Mouse (Mus musculus) G1E (cell line): ENCODE results near the gene Syt8. TPM values are rescaled to one million over a fixed set of nuclear protein-coding genes. Genes with fewer than 3 reads are reported as not detected.

Source experiments
- ATAC-seq: 2 replicates; pipeline ENCODE4 v1.8.0; 2016; ENCODE audit warnings: mild to moderate bottlenecking; ENCODE audit not compliant: insufficient number of reproducible peaks, poor library complexity, low FRiP score, severe bottlenecking; ENCODE audit errors: extremely low read depth
- DNase-seq: peaks from one replicate; pipeline ENCODE4 v3.0.0; 2012; ENCODE audit warnings: low spot score
- H3K27me3 ChIP-seq: 2 replicates; pipeline ENCODE4 v1.6.1; 2012; ENCODE audit warnings: mild to moderate bottlenecking, low read length, inconsistent platforms; ENCODE audit not compliant: insufficient read depth
- H3K36me3 ChIP-seq: replicated peaks from 2 replicates; pipeline ENCODE3; 2012; ENCODE audit warnings: mild to moderate bottlenecking, inconsistent platforms
- H3K4me1 ChIP-seq: 2 replicates; pipeline ENCODE4 v1.6.1; 2012; ENCODE audit warnings: low read depth, low read length, inconsistent platforms, mixed read lengths; ENCODE audit not compliant: insufficient read depth
- H3K4me3 ChIP-seq: 2 replicates; pipeline ENCODE4 v1.5.1; 2012; ENCODE audit warnings: low read depth, mild to moderate bottlenecking, inconsistent platforms, low read length, moderate library complexity, mixed read lengths
- H3K9me3 ChIP-seq: replicated peaks from 2 replicates; pipeline ENCODE4 v1.6.1; 2012; ENCODE audit warnings: inconsistent platforms
- CTCF ChIP-seq: IDR thresholded peaks from 2 replicates; pipeline ENCODE4 v1.5.1; 2012; ENCODE audit warnings: low read depth, low read length, inconsistent platforms, mixed read lengths
- GATA1 ChIP-seq: IDR thresholded peaks from 2 replicates; pipeline ENCODE4 v1.6.1; 2012; ENCODE audit warnings: borderline replicate concordance, low read length, inconsistent platforms, mixed read lengths
- GATA2 ChIP-seq: IDR thresholded peaks from 2 replicates; pipeline ENCODE4 v1.6.1; 2012; ENCODE audit warnings: low read depth, low read length, inconsistent platforms, borderline replicate concordance
- POLR2AphosphoS5 ChIP-seq: IDR thresholded peaks from 2 replicates; pipeline ENCODE4 v1.6.1; 2012; ENCODE audit warnings: low read depth, low read length, inconsistent platforms; ENCODE audit not compliant: insufficient replicate concordance
- TAL1 ChIP-seq: conservative IDR thresholded peaks from 2 replicates; pipeline ENCODE4 v1.6.1; 2012; ENCODE audit warnings: low read depth, low read length, inconsistent platforms, mixed read lengths
- polyA plus RNA-seq: library from polyadenylated mRNA; stranded (reverse); fragments of >175 nt; gene quantifications from 2 replicates; pipeline ENCODE4 v1.2.3, GENCODE M21; 2012
- total RNA-seq, 2 experiments: library from RNA; stranded (forward) in 1 of 2; stranded (reverse) in 1 of 2; fragments of 200-1000 nt in 1 of 2; fragments of >200 nt in 1 of 2; fragmentation: Nextera tagmentation in 1 of 2; gene quantifications; 2 replicates each; pipeline ENCODE4 v1.2.3; 2014 to 2017

Syt8 gene
- total RNA-seq (2014; fragmentation: Nextera tagmentation): not detected in 2 replicates
- 2.1 and 3.5 TPM in 2 replicates for total RNA-seq (2017)
- polyA plus RNA-seq: not detected in 2 replicates

DNA sequence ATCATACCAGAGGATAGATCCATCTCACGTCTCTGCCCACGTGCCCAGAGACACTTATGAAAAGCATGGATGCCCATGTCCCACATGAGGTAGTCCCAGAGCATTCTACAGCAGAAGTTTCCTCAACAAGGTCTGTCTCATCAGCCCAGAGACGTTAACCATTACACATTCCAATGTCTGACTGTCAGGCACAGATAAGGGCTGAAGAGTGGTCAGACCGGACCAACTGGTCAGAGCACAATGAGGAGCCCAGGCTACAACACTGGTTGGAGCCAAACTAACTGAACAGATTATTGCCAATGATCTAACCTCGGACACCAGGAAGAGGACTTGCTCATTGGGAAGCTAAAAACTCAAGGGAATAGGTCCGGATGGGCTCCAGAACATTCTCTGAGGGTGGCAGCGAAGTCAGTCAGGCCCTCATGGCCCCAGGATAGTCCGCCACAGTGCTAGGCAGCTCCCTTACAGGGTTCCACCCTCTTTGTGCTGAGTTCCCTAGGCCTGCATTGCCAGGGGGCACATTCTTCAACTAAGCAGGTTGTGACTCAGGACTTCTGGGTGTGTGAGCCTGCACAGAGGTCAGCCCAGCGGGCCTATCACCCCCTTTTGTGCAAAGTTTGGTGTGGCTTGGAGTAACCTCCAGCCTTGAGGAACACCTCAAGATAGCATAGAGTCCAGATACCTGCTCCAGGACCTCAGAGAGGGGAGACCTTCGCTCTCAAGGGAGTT is at the start of gene Syt8:
Gene Syt8 (plus strand): TSS at position 714 of the 729 bp plus-strand sequence.
- TF ChIP-seq TAL1: no peak
- Histone ChIP-seq H3K36me3 (no peaks in the 10 kb centered on the region), H3K27me3 (peaks cover 67% of the 10 kb centered on the region), H3K9me3 (no peaks in the 10 kb centered on the region), H3K4me1 (peaks cover 35% of the 10 kb centered on the region), H3K4me3 (no peak within 1 kb of the TSS)
- no peak for DNase-seq
- no peak for ATAC-seq

DNA sequence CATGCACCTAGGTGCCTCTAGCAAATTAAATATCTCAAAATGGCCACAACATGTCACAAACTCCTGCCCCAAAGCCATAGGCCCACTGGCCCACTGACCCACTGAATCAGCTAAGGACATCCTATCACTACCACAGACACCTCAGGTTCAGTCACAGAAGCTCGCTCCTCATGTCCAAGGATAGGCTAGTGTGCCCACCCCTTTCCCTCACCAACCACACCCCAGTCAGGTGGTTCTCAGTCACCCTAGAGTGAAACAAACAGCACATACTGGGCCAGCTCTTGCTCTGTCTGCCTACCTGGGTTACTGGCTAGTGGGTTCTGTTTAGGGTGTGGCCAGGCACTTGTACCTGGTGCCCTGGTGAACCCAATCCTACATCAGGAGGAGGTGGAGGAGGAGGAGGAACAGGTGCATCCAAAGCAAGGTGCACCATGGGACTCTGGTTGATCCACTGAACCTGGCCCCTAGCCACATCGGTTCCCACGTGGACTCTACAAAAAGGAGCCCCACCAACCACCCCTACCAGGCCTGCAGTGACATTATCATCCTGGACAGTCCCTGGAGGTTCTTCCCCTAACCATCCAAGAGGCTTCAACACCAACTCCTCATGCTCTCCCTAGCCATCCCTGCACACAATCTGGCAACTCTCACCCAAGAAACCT is 48.8 kb upstream of the Syt8 start:
- no peaks in the 10 kb centered on the region for H3K9me3 ChIP-seq
- H3K27me3 ChIP-seq: no peaks in the 10 kb centered on the region
- peak overlapping the region; percentile 81 for H3K4me3 ChIP-seq
- peaks cover 93% of the 10 kb centered on the region for H3K4me1 ChIP-seq
- no peak for DNase-seq
- TF ChIP-seq GATA1 (no peak), POLR2AphosphoS5 (no peak), TAL1 (no peak), CTCF (no peak), GATA2 (no peak)
- H3K36me3 ChIP-seq: peaks cover 60% of the 10 kb centered on the region
- ATAC-seq: no peak

DNA sequence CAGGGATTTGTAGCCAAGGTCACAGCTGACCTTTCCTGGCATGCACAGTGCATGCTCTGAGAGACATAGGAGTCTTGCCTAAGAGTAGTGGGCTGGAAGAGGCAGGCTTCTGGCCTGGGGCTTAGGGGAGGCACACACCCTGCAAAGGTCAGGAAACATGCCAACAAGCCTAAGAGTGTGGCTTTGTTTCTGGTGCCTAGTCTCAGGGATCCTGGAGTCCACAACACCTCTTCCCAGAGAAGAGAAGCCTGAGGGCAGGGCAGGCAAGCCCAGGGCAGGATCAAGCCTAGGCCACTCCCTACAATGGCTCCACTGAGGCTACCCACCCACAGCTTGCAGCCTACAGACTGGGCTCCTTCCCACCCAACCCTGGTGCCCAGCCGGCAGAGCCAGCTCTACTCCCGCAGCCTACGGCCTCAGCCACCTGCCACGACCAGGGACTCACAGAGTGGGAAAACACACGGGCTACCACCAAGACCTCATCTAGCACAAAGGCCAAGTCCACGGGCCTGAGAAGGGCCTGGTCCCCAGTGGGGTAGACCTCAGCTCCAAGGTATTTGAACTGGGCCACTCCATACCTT is 47.9 kb upstream of the Syt8 start:
- Histone ChIP-seq H3K4me3 (peak overlapping the region; percentile 81), H3K36me3 (peaks cover 52% of the 10 kb centered on the region), H3K27me3 (no peaks in the 10 kb centered on the region), H3K9me3 (no peaks in the 10 kb centered on the region), H3K4me1 (peaks cover 92% of the 10 kb centered on the region)
- no peak for ATAC-seq
- TF ChIP-seq GATA2 (no peak), GATA1 (no peak), POLR2AphosphoS5 (no peak), TAL1 (no peak), CTCF (no peak)
- DNase-seq: peak; percentile 45

DNA sequence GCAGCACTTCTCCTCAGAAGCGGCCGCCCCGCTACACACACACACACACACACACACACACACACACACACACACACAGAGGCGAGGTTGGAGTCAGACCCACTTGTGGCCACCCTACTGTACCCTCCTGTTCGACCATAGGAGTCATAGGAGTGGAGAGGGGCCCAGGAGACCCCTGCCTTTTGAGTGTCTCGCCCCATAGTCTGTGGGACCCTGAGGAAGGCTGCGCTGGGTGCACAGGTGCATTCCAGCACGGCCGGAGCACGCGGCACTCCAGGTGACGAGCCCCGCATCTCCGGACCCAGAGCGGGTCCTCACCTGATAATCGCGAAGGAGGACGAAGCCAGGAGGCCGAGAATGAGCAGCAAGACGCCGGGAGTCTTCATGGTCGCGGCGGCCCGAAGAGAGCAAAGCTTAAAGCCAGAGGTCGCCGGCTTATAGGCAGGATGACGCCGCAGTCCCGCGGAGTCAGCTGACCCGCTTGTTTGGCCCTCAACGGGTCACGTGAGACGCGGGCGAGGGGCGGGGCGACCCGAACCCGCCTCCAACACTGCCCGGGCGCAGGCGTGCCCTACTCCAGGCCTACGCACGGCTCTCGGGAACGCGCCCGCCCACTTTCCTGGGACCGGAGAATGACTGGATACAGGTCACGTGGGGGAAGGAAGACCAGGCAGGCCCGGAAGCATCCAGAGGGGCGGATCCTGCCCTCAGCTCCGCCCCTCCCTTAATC is 47.1 kb upstream of the Syt8 start, which contains the start of gene Ctsd:
Gene Ctsd (minus strand): TSS at position 620 of the 730 bp plus-strand sequence.
- TF ChIP-seq GATA1 (no peak), GATA2 (no peak), POLR2AphosphoS5 (no peak), TAL1 (no peak), CTCF (no peak)
- H3K9me3 ChIP-seq: no peaks in the 10 kb centered on the region
- peaks cover 43% of the 10 kb centered on the region for H3K36me3 ChIP-seq
- no peaks in the 10 kb centered on the region for H3K27me3 ChIP-seq
- peak within 1 kb of the TSS; percentile 81 for H3K4me3 ChIP-seq
- peaks cover 92% of the 10 kb centered on the region for H3K4me1 ChIP-seq
- peak; percentile 89 for ATAC-seq
- DNase-seq: peak; percentile 90

DNA sequence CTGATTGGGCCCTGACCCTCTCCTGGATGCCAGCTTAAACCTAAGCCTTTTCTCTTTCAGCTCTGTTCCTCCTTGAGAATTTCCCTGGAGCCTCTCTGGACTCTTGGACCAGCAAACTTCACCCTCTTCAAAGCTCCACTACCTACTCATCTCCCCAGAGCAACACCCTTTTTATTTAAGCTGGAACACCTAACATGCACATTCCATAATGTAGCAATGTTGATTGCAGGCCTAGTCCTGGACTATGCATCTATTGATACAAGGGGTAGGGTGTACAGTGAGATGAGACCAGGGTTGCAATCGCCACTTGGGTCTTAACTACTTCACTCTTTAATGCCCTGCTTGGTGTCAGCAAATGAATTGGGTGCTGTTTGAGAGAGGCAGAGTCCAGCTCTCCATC is 46.5 kb upstream of the Syt8 start:
- peak overlapping the region; percentile 81; the same call in 1 of the 2 replicates for H3K4me3 ChIP-seq
- no peaks in the 10 kb centered on the region for H3K27me3 ChIP-seq
- no peaks in the 10 kb centered on the region for H3K9me3 ChIP-seq
- H3K36me3 ChIP-seq: peaks cover 37% of the 10 kb centered on the region
- no peak for DNase-seq
- ATAC-seq: no peak
- peaks cover 92% of the 10 kb centered on the region for H3K4me1 ChIP-seq
- TF ChIP-seq POLR2AphosphoS5 (no peak), GATA2 (no peak), TAL1 (no peak), CTCF (no peak), GATA1 (no peak)

DNA sequence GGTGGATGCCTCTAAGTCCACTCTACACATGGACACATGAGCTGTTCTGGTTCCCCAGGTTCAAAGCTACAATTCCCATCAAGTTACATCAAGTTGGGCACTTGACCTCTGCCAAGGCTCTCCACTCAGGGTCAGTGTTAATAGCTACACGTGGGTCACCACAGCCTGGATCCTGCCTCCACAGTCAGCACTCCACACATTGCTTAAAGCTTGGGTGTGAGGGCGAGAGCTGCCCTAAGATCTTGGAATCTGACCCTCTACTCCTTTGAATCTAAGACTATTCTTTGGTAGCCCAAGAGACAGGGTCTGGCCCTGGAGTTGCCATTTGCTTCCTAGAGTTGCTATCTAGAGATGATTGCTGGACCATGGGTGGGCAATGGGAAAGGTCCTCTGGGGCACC is 45.9 kb upstream of the Syt8 start:
- H3K4me1 ChIP-seq: peaks cover 92% of the 10 kb centered on the region
- TF ChIP-seq GATA2: no peak
- no peak for TF ChIP-seq POLR2AphosphoS5
- no peak for TF ChIP-seq GATA1
- no peaks in the 10 kb centered on the region for H3K27me3 ChIP-seq
- ATAC-seq (no peak), DNase-seq (no peak)
- H3K4me3 ChIP-seq: no peak overlapping the region
- no peaks in the 10 kb centered on the region for H3K9me3 ChIP-seq
- H3K36me3 ChIP-seq: peaks cover 32% of the 10 kb centered on the region
